Mouse (Mus musculus) spleen, adult 18-20 months (tissue): Measurements from ENCODE around the gene D630003M21Rik.

ENCODE experiments used
- DNase-seq, 2 experiments: peaks; one replicate each; pipeline ENCODE4 v3.0.0; 2022; ENCODE audit warnings: mixed read lengths in 2 of 2

The D630003M21Rik gene

GRCm38 (mm10) chr2:158233106-158233505, 4.1 kb upstream of the D630003M21Rik start:
- no peak for DNase-seq

GRCm38 (mm10) chr2:158232414-158232813, 3.4 kb upstream of the D630003M21Rik start:
- no peak for DNase-seq

DNA sequence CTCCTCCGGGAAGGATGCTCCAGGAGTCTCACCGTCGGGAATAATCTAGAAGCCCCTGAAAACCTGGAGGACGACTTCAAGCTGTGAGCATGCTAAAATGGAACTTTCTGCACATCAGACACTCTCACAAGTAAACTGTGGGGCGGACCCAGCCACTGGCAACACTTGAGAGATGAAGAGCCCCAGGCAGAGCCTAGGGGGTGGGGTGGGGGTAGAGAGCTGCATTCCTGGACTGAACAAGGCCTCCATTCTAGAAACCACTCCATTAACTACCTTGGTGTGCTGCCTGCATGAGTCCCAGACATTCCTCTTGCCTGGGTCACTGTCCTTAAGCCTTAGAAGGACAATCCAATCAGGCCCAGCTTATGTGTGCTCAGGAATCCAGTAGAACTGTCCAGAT, 2.0 kb upstream of the D630003M21Rik start:
- no peak for DNase-seq

GRCm38 (mm10) chr2:158230617-158231016, 1.6 kb upstream of the D630003M21Rik start:
- DNase-seq = no peak

DNA sequence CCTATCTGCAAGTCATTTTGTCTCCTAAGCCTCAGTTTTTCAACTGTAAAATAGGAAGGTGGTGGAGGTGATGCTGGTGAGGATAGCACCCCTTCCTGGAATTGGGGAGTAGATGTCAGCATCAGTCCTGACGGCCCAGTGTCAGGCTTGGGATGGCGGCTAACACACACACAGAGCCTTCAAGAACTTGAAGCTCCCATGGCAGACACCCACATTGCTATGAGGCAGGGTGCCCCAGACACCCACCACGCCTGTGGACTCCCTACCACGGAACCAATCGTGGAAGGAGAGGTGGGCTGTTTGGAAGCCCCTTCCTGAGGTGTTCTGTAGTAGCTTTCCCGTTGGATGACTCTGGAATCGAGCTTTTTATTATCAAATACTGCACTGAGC, 476 bp upstream of the D630003M21Rik start:
- no peak for DNase-seq

GRCm38 (mm10) chr2:158225301-158225700, 3.7 kb downstream of the D630003M21Rik start:
- no peak for DNase-seq

- DNase-seq = no peak
Observed at GRCm38 (mm10) chr2:158223497-158223896, 5.5 kb downstream of the D630003M21Rik start.

DNA sequence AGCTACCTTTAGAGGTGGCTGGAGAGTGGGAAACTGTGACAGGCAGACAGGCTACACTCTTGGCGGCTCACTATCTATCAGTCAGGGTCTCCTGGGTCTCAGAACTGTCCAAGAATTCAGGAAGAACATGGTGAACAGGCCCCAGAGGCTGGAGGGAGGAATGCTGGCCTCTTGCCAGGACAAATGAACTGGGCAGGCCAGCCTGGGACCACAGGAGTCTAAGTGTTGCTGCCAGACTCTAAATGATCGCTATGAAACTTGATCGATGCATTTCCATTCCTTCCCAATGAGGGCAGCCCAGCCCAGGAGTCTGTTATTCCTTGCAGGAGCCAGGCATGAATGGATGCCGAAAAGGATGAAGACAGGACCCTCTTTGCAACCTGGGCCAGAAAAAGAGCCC, 6.4 kb downstream of the D630003M21Rik start:
- DNase-seq = no peak

DNA sequence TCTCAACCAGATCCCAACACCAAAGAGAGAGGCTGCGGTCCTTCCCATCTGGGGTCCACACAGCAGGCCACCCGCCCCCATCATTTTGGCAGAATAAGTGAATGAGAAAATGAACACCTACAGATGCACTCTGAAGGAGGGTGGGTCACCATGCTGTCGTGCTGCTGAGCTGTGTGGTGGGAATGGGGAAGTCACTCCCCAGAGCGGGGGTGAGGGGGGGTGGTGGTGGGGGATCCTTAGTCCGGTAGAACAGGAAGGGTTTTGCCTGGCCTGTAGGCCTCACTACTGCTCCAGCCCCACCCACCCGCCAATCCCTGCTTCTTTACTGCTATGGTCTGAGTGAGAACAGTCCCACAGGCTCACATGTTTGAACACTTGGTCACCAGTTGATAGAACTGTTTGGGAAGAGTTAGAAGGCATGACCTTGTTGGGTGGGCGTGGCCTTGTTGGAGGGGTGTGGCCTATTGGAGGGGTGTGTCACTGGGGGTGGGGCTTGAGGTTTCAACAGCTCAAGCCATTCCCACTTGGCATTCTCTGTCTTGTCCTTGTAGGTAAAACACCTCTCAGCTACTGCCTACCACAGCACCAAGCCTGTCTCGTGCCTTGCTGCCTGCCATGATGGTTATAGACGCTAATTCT, 7.5 kb downstream of the D630003M21Rik start:
- DNase-seq = no peak

- no peak for DNase-seq
Observed at GRCm38 (mm10) chr2:158219562-158219961, 9.5 kb downstream of the D630003M21Rik start.

GRCm38 (mm10) chr2:158216510-158216909, 12.5 kb downstream of the D630003M21Rik start:
- no peak for DNase-seq

GRCm38 (mm10) chr2:158215283-158216117, 13.5 kb downstream of the D630003M21Rik start:
- DNase-seq = no peak

- DNase-seq = no peak
Observed at GRCm38 (mm10) chr2:158211764-158212471, 17.1 kb downstream of the D630003M21Rik start.

GRCm38 (mm10) chr2:158210958-158211357, 18.1 kb downstream of the D630003M21Rik start:
- no peak for DNase-seq

GRCm38 (mm10) chr2:158210503-158210902, 18.5 kb downstream of the D630003M21Rik start:
- peak in 1 of 2 experiments; percentile 50 for DNase-seq

DNA sequence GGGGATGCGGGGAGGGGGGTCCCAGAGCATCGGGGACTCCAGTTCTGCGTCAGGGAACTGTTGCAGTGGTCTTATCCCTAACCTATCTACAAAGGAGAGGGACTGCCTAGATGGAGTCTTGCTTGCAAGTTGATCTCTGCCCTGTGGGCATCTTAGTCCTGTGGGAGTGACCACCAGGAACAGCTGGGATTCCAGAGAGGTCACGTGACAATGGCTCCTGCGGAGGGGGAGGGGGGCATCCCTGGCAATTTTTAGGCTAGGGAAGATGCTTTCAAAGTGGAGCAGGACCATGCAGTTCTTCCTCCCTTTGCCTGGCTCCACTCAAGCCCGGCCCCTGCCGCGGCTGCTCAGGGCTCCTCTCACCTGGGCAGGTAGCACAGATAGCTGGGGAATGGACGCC, 19.2 kb downstream of the D630003M21Rik start:
- DNase-seq = no peak

GRCm38 (mm10) chr2:158207848-158208247, 21.2 kb downstream of the D630003M21Rik start:
- DNase-seq = peak; percentile 18 to 63

DNA sequence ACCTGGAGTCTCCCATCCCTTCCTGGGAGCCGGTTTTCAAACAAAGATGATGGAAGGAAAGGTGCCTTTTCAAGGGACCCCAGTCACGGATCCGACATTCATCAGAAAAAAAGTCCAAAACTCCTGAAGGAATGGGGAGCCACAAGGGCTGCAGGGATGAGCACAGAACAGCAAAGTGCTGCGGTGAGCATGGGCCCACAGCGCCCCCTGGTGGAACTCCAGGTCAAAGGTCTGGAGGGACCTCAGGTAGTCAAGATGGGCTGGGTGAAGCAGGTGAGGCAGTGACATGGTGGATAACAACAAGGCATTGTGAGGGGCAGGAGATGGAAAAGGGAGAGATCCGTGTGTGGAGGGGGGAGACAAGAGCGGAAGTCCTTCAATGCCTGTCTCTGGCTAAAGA, 24.9 kb downstream of the D630003M21Rik start:
- DNase-seq = peak; percentile 62 to 85

DNA sequence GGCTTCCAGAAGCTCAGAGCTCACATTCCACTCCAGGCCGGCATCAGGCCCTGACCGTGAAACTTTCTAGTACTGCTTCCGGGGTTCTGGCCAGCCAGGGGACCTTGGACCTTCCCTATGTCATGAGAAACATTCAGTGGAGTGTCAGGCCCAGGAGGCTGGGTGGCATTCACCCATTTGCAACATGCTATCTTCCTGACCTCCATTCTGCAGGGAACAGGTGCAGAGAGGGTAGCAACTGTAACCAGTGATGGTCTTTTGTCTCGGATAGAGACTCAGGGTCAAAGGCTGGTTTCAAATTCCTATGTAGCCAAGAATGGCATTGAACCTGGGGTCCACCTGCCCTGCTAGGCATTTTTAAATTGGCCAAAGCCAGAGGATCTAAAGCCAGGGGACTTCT, 25.3 kb downstream of the D630003M21Rik start:
- DNase-seq = no peak

GRCm38 (mm10) chr2:158199281-158199680, 29.7 kb downstream of the D630003M21Rik start:
- no peak for DNase-seq

DNA sequence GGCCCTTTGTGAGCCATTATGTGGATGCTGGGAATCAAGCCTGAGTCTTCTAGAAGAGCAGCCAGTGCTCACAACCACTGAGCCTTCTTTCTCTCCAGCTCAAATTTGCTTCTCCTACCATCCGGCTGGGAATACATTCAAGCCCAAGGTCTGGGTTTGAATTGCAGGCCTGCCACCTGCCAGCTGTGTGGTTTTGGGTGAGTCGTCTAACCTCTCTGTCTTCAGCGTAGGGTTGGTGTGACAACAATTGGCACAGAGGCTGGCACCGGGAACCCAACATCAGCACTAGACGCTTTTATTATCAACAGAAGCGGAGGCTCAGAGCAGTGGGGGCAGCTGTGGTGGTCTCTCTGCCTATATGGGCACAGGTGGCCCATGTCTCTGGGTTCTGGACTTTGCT, 30.2 kb downstream of the D630003M21Rik start:
- no peak for DNase-seq

DNA sequence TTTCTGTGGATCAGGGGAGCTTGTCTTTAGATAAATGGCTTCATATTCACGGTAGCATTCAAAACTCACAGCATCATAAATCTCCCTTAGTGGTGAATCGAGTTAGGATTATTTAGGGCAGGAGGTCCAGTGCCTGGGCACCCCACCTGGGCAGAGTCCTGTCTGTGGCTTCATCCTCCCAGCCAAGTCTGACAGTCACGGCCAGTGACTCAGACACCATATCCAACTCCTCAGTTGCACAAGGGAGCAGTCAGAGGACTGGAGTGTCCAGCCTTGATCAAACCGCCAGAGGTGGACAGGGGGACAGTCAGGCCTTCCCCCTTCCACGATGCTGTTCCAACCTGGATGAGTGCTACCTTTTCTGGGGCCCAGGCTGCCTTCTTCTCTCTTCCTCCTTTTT, 31.1 kb downstream of the D630003M21Rik start:
- no peak for DNase-seq

DNA sequence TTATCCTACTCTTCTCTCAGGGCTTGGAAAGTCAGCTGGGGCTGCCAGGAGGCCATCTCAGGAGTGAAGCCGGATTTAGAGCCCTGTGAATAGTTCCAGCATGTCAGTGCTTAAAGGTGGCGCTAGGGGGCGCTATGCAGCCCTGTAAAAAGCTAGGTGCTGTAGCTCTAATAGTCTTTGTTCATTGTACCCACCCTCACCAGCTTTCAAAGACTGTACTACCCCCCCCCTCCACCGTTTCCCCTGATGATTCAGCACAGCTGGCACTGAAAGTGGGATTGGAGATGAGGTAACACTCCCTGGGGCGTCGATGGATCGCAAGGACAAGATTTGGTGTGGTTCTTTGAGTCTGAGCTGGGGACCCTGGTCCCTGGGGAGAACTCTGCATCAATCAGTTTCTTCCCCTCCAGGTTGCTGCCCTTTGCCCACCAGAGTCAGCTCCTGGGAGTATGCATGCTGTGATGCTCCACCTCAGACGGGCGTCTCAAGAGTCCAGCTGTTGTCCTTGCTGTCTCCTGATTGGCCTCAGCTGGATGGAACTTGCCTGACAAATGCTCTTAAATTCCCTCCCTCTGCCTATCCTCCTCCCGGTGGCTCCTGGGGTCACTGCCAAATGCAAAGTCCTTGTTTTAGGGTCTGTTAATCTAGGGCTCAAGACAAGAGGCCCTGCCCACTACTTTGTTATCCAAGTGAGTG, 33.9 kb downstream of the D630003M21Rik start:
- peak in 1 of 2 experiments; percentile 43 for DNase-seq
